Mouse (Mus musculus): ENCODE results near the gene Caprin1.

Caprin1 gene

DNA sequence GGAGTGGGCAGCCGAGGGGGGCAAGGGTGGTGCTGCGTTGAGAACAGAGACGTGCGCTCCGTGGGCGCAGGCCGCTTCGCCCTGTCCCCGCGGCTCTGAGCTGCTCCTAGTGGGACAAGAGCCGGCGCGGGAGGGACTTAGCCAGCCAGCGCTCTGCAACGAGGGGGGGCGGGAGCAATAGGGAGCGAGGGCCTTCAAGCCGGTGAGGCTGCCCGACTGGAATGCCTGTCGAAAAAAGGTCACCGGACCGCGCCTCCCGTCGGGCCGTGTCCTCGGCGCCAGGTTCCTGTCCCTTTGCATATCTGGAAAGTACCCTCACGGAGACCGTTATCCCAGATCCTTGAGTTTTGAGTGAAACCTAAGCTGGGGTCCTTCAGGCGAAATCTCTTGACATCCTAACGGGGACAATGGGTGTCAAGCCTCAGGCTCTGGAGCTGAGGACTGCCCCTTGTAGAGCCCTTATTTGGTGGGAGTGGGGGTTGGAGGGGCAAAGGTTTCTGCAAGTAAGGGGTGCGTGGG is at the start of gene Caprin1:
Gene Caprin1, minus strand, starts transcription at position 159 of the 519 bp plus-strand sequence.
- DNase-seq (ENCODE audit: low spot score) = peak; percentile 93

DNA sequence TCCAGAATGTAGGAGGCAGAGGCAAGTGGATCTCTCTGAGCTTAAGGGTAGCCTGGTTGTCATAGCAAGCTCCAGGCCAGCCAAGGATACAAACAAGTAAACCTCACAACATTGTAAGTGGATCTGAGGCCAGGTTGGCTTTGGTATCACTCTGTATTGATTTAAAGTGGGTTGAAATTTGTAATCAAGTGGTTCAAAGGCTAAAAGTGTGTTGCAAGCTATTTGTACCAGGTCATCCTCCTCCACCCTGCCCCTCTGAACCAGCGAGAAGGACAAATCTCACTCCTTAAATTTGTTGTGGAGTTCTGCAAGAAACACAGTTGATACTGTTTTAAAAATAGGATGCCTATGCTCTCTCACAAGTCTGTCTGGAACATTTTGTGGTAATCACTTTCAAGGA is 49.4 kb upstream of the Caprin1 start:
- no peak for DNase-seq (ENCODE audit: low spot score)

DNA sequence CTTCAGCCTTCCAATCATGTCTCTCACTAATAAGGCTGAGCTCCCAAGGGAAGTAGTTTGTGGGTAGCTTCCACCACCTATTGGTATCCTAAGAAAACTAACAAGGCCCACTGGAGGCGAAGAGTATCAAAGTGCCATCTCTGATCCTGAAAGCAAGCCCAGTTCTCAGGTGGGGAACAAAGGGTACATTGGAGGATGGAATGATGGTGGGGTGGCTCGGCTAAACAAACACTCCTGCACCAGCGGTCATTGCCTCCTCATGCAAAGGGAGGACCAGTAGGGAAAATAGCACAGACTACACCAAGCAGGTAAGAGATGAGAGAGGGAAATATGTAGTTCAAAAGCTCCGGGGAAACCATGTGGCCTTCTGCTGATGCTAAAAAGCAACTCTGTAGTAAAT is 48.8 kb upstream of the Caprin1 start:
- DNase-seq (ENCODE audit: low spot score) = no peak

DNA sequence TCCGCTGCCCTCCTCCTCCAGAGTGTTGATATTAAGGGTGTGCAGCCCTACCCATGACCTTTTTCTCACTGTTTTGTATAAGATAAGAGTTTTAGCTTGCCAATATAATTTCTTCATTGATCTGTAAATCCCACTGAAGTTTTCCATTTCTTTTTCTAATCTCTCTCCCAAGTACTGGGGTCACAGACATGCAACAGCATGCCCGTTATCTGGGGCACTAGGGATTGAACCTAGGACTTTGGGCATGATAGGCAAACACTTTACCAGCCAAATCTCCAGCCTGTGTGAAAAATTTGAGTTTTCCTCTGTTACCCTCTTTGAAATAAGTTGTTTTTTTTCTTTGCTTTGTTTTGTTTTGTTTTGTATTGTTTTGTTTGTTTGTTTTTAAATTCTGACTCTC is 46.6 kb upstream of the Caprin1 start:
- DNase-seq (ENCODE audit: low spot score) = no peak

DNA sequence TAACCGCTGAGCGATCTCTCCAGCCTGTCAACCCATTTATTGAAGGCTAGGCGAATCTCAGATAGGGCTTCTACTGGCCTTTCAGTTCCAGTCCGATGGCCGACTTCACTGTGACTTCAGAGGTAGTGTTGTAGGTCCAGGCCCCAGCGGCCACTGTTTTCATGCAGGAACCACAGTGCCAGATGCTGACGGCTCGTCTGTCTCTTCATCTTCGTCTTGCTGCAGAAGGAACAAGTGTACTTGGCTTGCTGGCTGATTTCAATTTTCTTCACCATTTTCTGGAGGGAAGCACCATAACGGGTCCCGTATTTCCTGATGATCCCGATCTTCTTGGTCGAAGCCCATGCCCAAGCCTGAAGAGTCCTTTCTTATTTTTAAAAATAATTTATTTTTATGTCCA is 45.9 kb upstream of the Caprin1 start:
- no peak for DNase-seq (ENCODE audit: low spot score)

DNA sequence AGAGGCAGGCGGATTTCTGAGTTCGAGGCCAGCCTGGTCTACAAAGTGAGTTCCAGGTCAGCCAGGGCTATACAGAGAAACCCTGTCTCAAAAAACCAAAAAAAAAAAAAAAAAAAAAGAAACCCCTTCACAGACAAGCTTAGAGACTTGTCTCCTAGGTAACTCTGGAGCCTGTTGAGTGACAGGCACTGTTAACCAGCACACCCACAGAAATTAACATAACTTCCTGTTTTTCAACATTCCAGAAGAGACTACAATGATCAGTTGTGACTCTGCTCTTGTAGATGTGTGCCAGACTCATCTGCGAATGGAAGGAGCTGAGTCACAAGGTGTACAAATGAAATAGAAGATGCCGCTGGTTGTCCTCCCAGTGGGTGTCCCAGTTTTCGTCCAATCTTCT is 44.9 kb upstream of the Caprin1 start:
- no peak for DNase-seq (ENCODE audit: low spot score)

DNA sequence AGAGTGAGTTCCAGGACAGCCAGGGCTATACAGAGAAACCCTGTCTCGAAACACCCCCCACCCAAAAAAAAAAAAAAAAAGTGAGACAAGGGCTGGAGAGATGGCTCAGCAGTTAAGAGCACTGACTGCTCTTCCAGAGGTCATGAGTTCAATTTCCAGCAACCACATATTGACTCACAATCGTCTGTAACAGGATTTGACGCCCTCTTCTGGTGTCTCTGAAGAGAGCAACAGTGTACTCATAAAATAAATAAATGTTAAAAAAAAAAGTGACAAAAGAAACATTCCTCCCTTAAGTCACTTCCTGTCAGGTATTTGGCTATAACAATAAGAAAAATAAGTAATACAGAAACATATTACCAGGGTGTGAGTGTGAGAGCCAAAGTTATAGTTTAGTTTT is 41.0 kb upstream of the Caprin1 start:
- no peak for DNase-seq (ENCODE audit: low spot score)

DNA sequence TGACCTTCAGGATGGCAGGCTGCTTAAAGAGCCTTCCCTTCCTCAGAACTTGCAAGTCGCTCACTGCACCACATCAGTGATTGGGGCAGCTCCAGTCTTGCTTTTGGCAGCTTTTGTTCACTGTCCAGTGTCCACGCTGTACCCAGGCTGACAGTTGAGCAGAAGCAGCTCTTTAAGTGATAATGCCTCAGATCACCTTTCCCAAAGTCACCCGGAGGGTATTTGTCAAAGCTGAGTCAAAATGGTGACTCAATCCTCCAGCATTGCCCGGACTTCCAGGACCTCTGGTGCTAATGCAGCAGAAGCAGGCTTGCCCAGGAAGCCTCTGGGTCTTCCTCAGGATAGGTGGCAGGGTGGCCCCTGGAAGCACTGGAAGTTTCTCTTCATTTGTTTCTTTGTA is 39.7 kb upstream of the Caprin1 start:
- no peak for DNase-seq (ENCODE audit: low spot score)

DNA sequence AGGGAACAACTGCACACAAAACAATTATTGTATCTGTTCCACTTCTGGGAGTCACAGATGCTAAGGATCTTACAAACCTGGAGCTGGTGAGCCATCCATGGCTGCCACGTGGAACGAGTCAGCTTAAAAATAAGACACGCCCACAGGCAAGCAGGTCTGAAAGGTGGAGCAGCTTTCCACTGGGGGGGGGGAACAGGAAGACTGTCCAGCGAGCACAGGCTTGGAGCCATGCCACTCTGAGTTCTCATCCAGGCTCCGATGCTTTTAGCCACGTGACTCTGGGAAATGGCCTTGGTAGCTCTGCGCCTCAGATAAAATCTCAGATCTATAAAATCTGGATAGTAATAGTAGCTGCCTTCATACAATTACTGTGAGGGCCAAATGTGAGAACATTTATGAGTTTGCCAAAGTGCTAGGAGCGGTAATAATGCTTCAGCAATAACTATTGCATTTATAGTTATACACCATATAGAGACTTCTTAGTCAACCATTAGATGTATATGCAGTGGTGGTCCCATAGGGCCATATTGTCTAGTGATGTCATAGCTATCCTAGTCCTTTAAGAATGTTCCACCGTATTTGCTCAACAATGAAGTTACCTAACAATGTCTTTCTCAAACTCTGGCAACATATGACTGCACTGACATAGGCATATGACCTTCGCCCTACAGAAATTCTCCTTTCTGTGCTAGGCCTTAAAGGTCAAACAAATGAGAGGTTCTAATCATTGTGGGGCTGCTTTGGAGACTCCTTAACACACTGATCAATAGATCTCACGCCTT is 38.4 kb upstream of the Caprin1 start:
- peak; percentile 3 for DNase-seq (ENCODE audit: low spot score)

DNA sequence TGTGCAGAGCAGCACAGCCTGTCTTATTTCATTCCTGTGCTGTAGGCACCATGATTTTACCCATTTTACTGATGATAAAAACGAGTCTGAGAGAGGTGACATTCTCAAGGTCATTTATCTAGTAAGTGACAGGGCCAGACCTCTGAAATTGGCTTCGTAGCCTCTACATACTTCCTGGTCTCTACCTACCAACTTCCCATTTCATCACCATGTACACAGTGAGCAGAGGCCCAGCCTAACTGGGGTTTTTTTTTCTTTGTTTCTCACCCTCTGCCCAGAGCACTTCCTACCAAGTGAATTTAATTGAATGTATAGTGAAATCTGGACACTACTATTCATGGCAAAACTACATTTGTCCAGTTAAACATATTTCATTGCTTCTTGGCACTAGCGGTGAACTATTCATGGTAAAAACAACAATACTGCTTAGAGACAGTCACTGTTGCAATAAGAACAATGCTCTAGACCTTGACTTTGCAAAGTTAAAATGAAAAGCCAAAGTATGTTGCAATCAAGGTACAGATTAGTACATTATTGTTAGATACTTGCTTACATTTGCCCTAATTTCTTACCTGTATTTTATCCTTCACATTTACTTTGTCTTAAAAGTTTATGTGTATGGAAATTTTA is 36.5 kb upstream of the Caprin1 start:
- no peak for DNase-seq (ENCODE audit: low spot score)

DNA sequence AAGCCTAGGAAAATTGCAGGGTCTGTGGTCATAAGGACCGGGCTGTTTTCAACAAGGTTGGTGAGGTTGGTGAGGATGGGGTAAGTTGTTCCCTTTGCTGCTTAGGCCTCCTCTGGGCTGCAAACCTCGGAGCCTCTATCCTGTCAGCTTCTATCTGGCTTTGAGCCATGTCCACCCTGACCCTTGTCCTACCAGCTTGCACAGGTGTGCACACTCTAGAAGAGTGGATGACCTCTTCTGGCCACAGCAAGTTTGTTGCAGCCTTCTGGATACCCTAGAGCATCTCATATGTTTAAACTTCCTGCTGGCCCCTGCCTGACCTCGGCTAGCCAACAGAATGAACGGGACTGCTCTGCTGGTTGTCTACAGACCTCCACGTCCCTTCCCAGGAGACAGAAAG is 35.5 kb upstream of the Caprin1 start:
- DNase-seq (ENCODE audit: low spot score) = no peak

DNA sequence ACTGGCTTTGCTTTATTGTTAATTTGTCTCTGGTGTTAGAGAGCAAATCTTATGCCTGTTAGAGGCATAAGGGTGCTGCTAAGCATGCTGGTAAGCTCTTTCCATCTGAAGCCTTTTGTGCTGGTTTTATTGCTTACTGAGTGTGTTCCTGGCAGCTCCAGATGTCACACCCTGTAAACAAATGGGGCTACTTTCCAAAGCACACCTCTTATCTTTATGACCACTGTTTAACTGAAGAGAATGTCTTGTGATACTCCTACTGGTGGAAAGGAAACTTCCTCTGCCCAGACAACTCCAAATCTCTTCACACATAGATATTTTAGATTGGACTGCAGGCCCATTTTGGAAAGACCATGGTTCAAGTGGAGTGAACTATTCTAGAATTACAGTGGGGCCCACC is 31.5 kb upstream of the Caprin1 start:
- DNase-seq (ENCODE audit: low spot score) = no peak

DNA sequence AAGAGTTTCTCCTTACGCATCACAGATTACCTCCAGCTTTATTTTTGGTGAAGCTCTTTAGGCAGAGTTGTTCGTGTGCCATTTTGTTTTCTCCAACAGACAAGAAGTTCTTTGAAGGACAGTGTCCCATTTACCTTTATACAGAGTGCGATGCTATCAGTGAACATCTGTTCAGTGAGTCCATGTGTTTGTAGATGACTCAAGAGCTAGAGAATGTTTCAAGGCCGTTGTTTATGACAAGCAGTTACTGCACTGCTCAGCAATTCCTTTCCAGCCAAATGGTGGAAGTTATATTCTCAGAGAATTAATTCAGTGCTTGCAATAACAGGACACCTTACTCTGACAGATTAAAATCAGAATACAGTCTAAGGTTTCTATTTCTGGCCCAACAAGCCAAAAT is 27.5 kb upstream of the Caprin1 start:
- no peak for DNase-seq (ENCODE audit: low spot score)

DNA sequence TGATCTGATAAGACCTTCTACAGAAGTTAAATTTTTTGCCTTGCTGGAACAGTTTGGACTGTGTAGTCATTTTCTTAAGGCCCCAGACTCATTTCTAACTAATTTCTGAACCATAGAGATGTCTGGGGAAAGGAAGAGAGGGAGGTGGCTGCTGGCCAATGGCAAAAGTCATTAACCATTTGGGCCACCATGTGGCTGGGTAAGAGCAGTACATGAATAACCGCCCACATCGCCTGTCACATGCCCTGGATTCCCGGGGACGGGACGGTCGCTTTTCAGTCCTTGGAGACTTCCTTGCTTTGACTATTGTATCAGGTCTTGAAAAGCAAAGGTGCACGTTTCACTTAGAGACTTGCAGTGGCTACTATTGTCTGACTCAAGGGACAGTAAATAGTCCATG is 25.1 kb upstream of the Caprin1 start:
- no peak for DNase-seq (ENCODE audit: low spot score)

DNA sequence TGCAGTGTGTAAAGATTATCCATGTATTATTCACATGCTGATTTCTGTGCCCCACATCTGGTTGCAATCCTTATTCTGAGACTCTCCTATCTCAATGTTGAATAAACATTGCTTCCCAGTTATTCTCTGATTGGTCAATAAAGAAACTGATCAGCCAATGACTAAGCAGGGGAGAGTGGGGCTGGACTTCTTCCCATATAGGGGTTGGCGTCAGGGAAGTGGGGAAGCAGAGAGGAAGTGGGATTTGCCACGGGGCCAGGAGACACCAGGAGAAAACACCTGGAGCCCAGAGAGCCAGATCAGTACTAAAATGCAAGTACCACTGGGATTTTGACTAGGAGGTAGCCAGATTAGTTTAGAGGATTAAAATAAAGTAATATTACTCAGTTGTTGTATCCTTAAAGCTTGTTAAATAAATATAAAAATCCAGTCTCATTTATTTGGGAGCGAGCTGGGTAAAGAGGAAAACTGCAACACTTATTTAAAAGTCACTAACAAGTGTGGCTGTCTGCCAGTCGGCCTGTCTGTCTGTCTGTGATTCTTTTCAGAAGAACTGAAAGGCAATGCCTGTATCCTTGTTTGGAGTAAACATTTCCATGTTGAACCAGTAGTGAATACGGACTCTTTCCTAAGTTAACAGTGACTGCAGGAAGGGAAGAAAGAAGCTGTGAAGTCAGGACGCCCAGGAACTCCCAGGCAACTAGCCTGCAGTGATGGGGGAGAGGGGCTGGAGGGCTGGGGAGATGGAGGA is 19.9 kb upstream of the Caprin1 start:
- DNase-seq (ENCODE audit: low spot score) = peak; percentile 21

DNA sequence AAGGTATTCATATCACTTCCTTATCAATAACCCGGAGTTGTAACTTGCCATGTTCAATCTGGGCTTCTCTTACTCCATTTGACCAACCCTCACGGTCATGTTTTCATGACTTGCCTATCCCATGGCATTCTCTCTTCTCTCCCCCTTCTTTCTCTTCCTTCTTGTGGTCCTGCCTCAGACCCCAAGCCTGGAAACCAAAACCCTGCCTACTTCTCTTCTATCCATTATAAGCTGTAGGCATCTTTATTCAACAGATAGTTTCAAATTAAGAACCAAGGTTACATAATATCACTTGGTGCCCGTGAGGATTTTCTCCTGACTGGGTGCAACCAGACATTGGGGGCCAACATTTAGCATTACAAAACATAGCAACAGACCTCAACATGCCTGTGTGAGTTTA is 18.5 kb upstream of the Caprin1 start:
- no peak for DNase-seq (ENCODE audit: low spot score)

DNA sequence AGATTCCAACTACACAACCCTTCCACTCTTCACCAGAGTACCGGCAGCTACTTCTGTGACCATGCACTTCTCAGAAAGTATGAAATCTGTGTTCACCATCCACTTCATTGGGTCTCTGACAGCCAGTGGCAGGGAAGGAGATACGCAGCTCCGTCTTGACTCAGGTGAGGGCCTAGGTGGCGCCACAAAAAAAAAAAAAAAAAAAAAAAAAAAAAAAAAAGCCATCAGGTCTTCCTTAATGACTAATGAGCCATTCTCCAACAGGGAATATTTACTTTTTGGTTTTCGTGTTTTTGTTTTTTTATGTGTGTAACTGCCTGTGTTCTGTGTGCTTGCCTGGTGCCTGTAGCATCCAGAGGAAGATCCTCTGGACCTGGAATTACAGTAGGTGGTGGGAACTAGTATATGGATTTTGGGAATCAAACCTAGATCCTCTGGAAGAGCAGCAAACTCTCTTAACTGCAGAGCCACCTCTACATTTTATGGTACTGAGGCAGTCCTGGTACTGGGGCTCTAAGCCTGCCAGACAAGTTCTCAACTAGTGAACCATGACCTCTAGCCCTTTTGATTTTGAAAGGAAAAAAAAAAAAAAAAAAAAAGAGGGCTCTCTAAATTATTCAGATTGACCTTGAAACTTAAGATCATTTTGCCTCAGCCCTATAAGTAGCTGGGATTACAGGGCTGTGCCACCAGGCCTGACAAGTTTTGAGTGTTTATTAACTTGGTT is 14.2 kb upstream of the Caprin1 start:
- DNase-seq (ENCODE audit: low spot score) = no peak

DNA sequence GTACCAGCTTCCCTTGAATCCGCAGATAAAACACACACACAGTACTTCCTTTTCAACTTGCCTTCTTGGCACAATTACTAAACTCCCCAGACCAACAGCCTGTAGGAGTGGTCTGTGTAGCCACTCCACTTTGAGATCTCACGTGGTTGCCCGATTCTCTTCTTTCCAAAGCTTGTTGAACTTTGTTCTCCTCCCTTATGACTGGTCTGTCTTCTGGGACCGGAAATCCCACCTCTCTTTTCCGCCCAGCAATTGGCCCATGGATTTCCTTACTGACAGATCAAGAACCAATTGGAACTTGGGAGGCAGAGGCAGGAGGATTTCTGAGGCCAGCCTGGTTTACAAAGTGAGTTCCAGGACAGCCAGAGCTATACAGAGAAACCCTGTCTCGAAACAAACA is 13.0 kb upstream of the Caprin1 start:
- peak; percentile 55 for DNase-seq (ENCODE audit: low spot score)

DNA sequence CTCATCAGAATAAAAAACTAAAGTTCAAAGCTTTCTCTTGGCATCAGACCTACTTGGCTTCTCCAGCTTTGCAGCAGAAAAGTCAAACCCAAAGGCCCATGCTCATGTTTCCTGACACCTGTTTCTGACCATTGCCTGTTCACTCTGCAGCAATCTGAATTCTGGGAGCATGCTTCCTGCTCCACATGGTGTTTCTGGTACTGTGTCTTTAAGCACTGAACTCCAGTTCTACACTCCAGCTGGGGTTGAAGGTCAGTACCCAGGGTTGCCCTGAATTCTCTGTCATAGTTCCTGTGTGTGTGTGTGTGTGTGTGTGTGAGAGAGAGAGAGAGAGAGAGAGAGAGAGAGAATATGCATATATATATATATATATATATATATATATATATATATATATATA is 11.0 kb upstream of the Caprin1 start:
- DNase-seq (ENCODE audit: low spot score) = no peak

DNA sequence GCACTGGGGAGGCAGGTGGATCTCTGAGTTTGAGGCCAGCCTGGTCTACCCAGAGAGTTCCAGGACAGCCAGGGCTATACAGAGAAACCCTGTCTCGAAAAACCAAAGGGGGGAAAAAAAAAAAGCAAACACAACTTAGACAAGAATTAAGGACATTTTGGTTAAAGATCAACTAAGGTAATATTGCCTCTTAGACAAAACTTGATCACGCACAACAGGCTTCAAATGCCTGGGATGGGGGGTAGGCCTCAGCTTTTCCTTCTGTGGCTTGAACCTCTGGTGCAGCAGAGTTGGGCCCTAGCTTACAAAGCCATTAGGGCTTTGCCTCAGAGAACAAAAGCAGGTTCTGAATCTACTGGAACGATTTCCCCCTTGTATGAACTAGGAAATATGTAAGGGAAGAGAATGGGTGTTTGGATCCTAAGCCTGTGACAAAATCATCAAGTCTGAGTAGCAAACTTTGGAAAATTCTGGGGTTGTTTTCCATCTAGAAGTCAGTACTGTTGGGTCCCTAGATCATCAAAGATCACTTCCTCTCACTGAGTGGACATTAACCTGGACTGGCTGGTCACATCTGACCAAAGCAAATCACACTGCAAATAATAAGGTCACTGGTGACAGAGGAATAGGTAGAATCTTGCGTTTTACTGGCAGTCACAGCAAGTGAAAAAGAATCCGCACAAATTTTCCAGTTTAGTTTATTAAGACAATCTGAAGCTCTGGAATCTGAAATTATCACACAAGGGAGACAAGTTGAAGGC is 6.5 kb upstream of the Caprin1 start:
- no peak for DNase-seq (ENCODE audit: low spot score)

DNA sequence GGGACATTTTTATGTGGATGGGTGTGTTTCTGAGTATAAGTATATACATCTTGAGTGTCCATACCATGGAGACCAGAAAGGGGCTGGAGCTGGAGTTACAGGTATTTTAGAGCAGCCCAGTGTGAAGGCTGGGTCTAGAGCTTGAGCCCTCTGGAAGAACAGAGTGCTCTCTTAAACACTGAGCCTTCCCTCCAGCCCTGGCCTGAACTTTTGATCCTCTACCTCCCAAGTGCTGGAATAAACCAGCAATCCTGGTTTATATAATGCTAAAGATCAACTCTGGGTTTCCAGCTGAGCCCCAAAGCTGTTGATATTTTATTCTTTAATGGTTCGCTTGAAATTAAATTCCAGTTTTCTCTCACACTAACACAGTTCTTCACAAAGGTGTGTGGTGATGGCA is 5.0 kb upstream of the Caprin1 start:
- no peak for DNase-seq (ENCODE audit: low spot score)

Data from testis, postnatal 14 days (tissue).